ENCODE assay signal across 8 mouse cellular contexts in the genomic region with DNA sequence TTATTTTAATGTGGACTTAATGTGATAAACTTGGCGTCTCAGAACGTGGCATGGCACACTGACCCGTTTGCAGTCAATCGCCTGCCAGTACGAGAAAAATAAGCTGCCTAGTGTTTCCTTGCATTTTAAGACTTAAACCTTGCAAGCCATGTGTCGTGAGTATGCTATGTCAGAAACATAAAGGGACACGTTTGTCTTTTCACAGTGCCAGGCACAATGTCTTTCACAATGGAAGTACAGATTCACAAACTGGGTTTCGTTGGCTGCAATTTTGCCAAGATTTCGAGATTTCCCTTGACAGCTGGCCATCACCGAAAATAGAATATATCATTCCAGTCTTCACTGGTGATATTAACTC. TPM values are rescaled to one million over a fixed set of nuclear protein-coding genes. Genes with fewer than 3 reads are reported as not detected.
DNase-seq lines count a peak whose midpoint lies in the region; ATAC-seq and TF ChIP-seq lines count a peak whose summit lies in the region.

No protein-coding gene starts in this region.

- H3K27ac ChIP-seq in kidney, postnatal 0 days = peak overlapping the region; percentile 94
- H3K27ac ChIP-seq in brown adipose tissue, adult 24 weeks (replicated peaks; ENCODE audit: low read depth, low read length) = peak overlapping the region; percentile 91
- H3K27ac ChIP-seq in hindbrain, embryonic 14.5 days = peak overlapping the region; percentile 82
- peak overlapping the region; percentile 89 for H3K27ac ChIP-seq in midbrain, embryonic 15.5 days

- DNase-seq in kidney, postnatal 0 days (ENCODE audit: low spot score) = no peak
- no peak for DNase-seq in kidney, adult 9 months
- no peak for DNase-seq in hindbrain, embryonic 14.5 days (ENCODE audit: low spot score)
- DNase-seq in urinary bladder, adult 2 months (ENCODE audit: low spot score) = no peak
- DNase-seq in right cerebral cortex, postnatal 10 days (ENCODE audit: low spot score in 2 of 2) = no peak
- no peak for DNase-seq in cerebellum, postnatal 14 days

- 20% methylated on average over 10 of the region's 10 CpGs for WGBS in kidney, postnatal 0 days
- WGBS in hindbrain, embryonic 14.5 days = 18% methylated on average over 10 of the region's 10 CpGs
- WGBS in midbrain, embryonic 15.5 days = 20% methylated on average over 10 of the region's 10 CpGs

- no peak for TF ChIP-seq CTCF in kidney, postnatal 0 days (IDR thresholded peaks at IDR 0.05; ENCODE audit: low read depth)

- H3K4me2 ChIP-seq in kidney, postnatal 0 days (ENCODE audit: low read length) = peak overlapping the region; percentile 73
- H3K4me2 ChIP-seq in hindbrain, embryonic 14.5 days (replicated peaks) = peak overlapping the region; percentile 57
- peak overlapping the region; percentile 52 for H3K4me2 ChIP-seq in midbrain, embryonic 15.5 days

- peak overlapping the region; percentile 70 for H3K4me3 ChIP-seq in kidney, postnatal 0 days (replicated peaks; ENCODE audit: low read depth, low read length)
- peak overlapping the region; percentile 98 for H3K4me3 ChIP-seq in brown adipose tissue, adult 24 weeks (ENCODE audit: insufficient read depth, low read depth, low read length)
- peak overlapping the region; percentile 63 for H3K4me3 ChIP-seq in hindbrain, embryonic 14.5 days (replicated peaks; ENCODE audit: low read length)
- H3K4me3 ChIP-seq in midbrain, embryonic 15.5 days = peak overlapping the region; percentile 80

- H3K36me3 ChIP-seq in kidney, postnatal 0 days (ENCODE audit: insufficient read depth, low read length) = no peaks in the 10 kb centered on the region
- H3K36me3 ChIP-seq in hindbrain, embryonic 14.5 days (replicated peaks; ENCODE audit: control insufficient read depth, insufficient read depth) = no peaks in the 10 kb centered on the region
- H3K36me3 ChIP-seq in midbrain, embryonic 15.5 days (replicated peaks) = no peaks in the 10 kb centered on the region

- ATAC-seq in kidney, postnatal 0 days (replicated peaks; ENCODE audit: low FRiP score, low read depth) = no peak
- ATAC-seq in hindbrain, embryonic 14.5 days (ENCODE audit: low FRiP score) = no peak
- 0 out of 2 replicates have a peak, but pooled peaks have one; percentile 5 for ATAC-seq in midbrain, embryonic 15.5 days (replicated peaks)

- H3K9me3 ChIP-seq in kidney, postnatal 0 days (replicated peaks; ENCODE audit: low read length) = no peaks in the 10 kb centered on the region
- H3K9me3 ChIP-seq in hindbrain, embryonic 14.5 days (ENCODE audit: control insufficient read depth, low read length) = no peaks in the 10 kb centered on the region
- H3K9me3 ChIP-seq in midbrain, embryonic 15.5 days = no peaks in the 10 kb centered on the region

- H3K27me3 ChIP-seq in kidney, postnatal 0 days (ENCODE audit: insufficient read depth, low read length) = no peaks in the 10 kb centered on the region
- H3K27me3 ChIP-seq in hindbrain, embryonic 14.5 days (ENCODE audit: control insufficient read depth, insufficient read depth, low read length) = no peaks in the 10 kb centered on the region
- H3K27me3 ChIP-seq in midbrain, embryonic 15.5 days (replicated peaks) = no peaks in the 10 kb centered on the region

- H3K9ac ChIP-seq in kidney, postnatal 0 days (ENCODE audit: low read depth, low read length) = peak overlapping the region; percentile 84
- H3K9ac ChIP-seq in hindbrain, embryonic 14.5 days = peak overlapping the region; percentile 80
- peak overlapping the region; percentile 92 for H3K9ac ChIP-seq in midbrain, embryonic 15.5 days

- peaks cover 17% of the 10 kb centered on the region for H3K4me1 ChIP-seq in kidney, postnatal 0 days (replicated peaks; ENCODE audit: insufficient read depth, low read length)
- H3K4me1 ChIP-seq in brown adipose tissue, adult 24 weeks (ENCODE audit: control insufficient read depth, insufficient read depth, insufficient read length, low read length) = peaks cover 6% of the 10 kb centered on the region; the same call in 1 of the 2 replicates
- peaks cover 9% of the 10 kb centered on the region for H3K4me1 ChIP-seq in hindbrain, embryonic 14.5 days (replicated peaks; ENCODE audit: control insufficient read depth, insufficient read depth, low read length)
- H3K4me1 ChIP-seq in midbrain, embryonic 15.5 days = peaks cover 26% of the 10 kb centered on the region

RNA-seq across cellular contexts. Expression of a gene that starts 0.7 kb away (rescaled TPM):
- 131 TPM in 2 replicates for polyA plus RNA-seq in kidney, postnatal 0 days (2015; fragmentation: Nextera tagmentation; extraction: Ambion mirVana)
- 180 and 221 TPM in 2 replicates for polyA plus RNA-seq in brown adipose tissue, adult 24 weeks (2012; ENCODE audit: insufficient read depth, insufficient read length, missing spikeins)
- 126 and 131 TPM in 2 replicates for polyA plus RNA-seq in hindbrain, embryonic 14.5 days (2014; fragmentation: Nextera tagmentation; extraction: Ambion mirVana)
- polyA plus RNA-seq in midbrain, embryonic 15.5 days (2015; fragmentation: Nextera tagmentation; extraction: Ambion mirVana) = 112 and 114 TPM in 2 replicates
- polyA plus RNA-seq in urinary bladder, adult 2 months (2012; rRNA removed) = 94.6 and 101 TPM in 2 replicates

RNA-seq across cellular contexts. Expression of a gene that starts 5.3 kb away (rescaled TPM):
- polyA plus RNA-seq in kidney, postnatal 0 days (2015; fragmentation: Nextera tagmentation; extraction: Ambion mirVana) = 108 and 126 TPM in 2 replicates
- 20.1 and 20.9 TPM in 2 replicates for polyA plus RNA-seq in brown adipose tissue, adult 24 weeks (2012; ENCODE audit: insufficient read depth, insufficient read length, missing spikeins)
- polyA plus RNA-seq in hindbrain, embryonic 14.5 days (2014; fragmentation: Nextera tagmentation; extraction: Ambion mirVana) = 101 TPM in 2 replicates
- 113 and 119 TPM in 2 replicates for polyA plus RNA-seq in midbrain, embryonic 15.5 days (2015; fragmentation: Nextera tagmentation; extraction: Ambion mirVana)
- 27.9 and 31.3 TPM in 2 replicates for polyA plus RNA-seq in urinary bladder, adult 2 months (2012; rRNA removed)

RNA-seq across cellular contexts. Expression of a gene that starts 31.4 kb away (rescaled TPM):
- 5.3 and 5.8 TPM in 2 replicates for polyA plus RNA-seq in kidney, postnatal 0 days (2015; fragmentation: Nextera tagmentation; extraction: Ambion mirVana)
- not detected in 2 replicates for polyA plus RNA-seq in brown adipose tissue, adult 24 weeks (2012; ENCODE audit: insufficient read depth, insufficient read length, missing spikeins)
- polyA plus RNA-seq in hindbrain, embryonic 14.5 days (2014; fragmentation: Nextera tagmentation; extraction: Ambion mirVana) = 38.1 and 42.8 TPM in 2 replicates
- 38.3 and 41.3 TPM in 2 replicates for polyA plus RNA-seq in midbrain, embryonic 15.5 days (2015; fragmentation: Nextera tagmentation; extraction: Ambion mirVana)
- polyA plus RNA-seq in urinary bladder, adult 2 months (2012; rRNA removed) = 0.56 and 1.0 TPM in 2 replicates

RNA-seq across cellular contexts. Expression of a gene that starts 48.2 kb away (rescaled TPM):
- polyA plus RNA-seq in kidney, postnatal 0 days (2015; fragmentation: Nextera tagmentation; extraction: Ambion mirVana) = 3.1 and 4.1 TPM in 2 replicates
- 32.6 and 73.5 TPM in 2 replicates for polyA plus RNA-seq in brown adipose tissue, adult 24 weeks (2012; ENCODE audit: insufficient read depth, insufficient read length, missing spikeins)
- polyA plus RNA-seq in hindbrain, embryonic 14.5 days (2014; fragmentation: Nextera tagmentation; extraction: Ambion mirVana) = 0.84 and 0.85 TPM in 2 replicates
- 3.6 and 4.0 TPM in 2 replicates for polyA plus RNA-seq in midbrain, embryonic 15.5 days (2015; fragmentation: Nextera tagmentation; extraction: Ambion mirVana)
- 405 and 508 TPM in 2 replicates for polyA plus RNA-seq in urinary bladder, adult 2 months (2012; rRNA removed)
